Mouse (Mus musculus): ENCODE measurements around the gene Zfp874a.

Zfp874a gene

GRCm38 (mm10) chr13:67375050-67375911, 76.1 kb downstream of the Zfp874a start, which contains the start of the genes Gm28041 and Zfp456:
Gene Gm28041, minus strand, starts transcription at chr13:67375733.
Gene Zfp456, minus strand, starts transcription at chr13:67375810.
- peak; percentile 85 for DNase-seq
